Mouse (Mus musculus): ENCODE data around the gene Ano6.

Ano6 gene

DNA sequence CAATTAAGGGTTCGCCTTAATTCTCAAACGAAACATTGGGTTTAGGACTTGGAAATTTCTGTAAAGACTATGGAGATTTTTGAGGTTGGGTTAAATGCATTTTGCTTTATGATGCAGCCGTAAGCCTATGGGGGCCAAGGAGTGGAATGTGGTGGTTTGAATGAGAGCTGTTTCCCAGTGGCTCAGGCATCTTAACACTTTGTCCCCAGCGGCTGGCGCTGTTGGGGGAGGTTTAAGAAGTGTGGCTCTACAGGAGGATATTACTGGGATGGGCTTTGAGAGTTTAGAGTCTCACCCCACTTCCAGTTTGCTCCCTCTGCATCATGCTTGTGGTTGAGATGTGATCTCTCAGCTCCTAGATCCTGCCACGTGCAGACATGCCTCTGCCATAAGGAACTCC lies 131.9 kb downstream of the Ano6 start:
- DNase-seq (ENCODE audit: low read depth in 1 of 2, low spot score in 2 of 2): no peak

DNA sequence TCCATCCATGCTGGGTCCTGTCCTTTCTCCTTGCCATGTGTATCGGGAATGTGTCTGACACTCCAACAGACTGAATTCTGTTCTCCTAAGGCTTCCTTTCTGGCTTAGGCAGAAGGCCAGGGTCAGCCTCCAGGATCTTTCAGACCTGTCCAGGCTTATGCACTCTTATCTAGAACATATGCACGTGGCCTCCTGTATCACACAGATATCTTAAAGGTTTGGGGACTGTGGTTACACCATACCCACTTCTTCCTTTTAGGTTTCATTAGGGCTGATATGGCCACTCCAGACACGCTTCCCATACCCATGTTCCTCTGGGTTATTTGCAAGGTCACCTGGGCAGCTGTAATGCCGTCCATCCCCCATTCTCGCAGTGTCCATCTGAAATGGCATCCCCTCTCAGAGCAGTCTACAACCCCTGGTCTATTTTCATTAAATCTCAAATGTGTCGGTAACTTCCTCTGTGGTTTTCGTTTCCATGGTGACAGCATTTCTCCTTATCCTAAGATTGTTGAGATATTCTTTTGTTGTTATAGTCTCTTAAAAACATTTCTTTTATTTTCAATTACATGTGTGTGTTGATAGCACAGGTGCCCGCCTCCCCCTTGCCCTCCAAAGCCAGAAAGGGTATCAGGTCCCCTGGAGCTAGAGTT lies 134.8 kb downstream of the Ano6 start:
- no peak for DNase-seq (ENCODE audit: low read depth in 1 of 2, low spot score in 2 of 2)

- DNase-seq (ENCODE audit: low read depth in 1 of 2, low spot score in 2 of 2): no peak
Measured at GRCm38 (mm10) chr15:95929087-95929486, 138.4 kb downstream of the Ano6 start.

- no peak for DNase-seq (ENCODE audit: low read depth in 1 of 2, low spot score in 2 of 2)
Measured at GRCm38 (mm10) chr15:95931013-95931775, 140.6 kb downstream of the Ano6 start.

GRCm38 (mm10) chr15:95932358-95932757 lies 141.7 kb downstream of the Ano6 start:
- DNase-seq (ENCODE audit: low read depth in 1 of 2, low spot score in 2 of 2): no peak

DNA sequence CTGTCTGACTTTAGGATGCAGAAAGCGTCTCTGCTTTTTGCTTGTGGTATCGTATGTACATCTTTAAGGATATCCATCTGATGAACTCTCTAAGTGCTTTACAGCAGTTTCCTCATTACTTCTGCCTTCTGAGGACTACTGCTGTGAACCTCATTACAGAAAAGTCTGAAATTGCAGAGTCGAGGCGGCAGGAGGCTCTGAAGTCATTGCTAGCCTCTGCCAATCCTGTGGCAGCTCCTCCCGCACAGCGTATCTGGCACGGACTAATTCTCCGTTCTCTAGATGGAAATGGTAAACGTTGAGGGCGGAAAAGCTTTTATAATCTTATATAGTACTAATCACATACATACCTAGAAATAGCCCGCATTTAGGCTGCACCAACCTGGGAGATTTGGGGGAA lies 144.5 kb downstream of the Ano6 start:
- no peak for DNase-seq (ENCODE audit: low read depth in 1 of 2, low spot score in 2 of 2)

DNA sequence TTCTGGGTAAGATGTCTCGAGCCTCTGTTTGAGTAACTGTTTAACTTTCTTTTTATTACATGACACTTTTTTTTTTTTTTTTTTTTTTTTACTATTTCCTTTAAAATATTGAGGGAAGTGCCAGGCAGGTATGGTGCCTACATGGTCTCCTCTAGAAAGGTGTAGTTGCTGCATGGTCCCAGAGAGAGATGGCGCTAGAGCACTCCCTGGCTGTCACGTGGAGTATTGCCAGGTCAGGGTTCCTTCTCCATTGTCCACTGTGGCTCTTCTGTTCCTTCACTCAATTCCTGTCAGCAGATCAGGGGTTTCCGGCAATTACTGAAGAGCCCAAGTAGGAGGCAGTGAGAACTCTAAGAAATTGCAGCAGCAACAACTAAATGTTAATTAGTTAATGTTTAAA lies 152.8 kb downstream of the Ano6 start:
- DNase-seq (ENCODE audit: low read depth in 1 of 2, low spot score in 2 of 2): no peak

DNA sequence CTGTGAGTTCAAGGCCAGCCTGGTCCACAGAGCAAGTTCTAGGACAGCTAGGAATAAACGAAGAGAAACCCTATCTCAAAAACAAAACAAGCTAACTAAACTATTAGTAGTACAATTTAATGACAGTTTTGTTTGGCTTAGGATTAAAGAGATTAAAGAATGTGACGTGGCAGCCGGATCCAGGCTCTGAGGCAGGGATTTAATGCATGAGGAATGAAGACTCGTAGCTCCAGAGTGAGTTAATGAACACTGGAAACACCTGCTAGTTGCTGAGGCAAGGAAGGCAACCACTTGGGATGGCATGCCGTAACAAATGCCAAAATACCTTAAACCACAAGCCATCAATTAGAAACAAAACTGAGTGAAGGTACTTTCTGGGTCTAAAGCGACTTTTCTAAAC lies 153.7 kb downstream of the Ano6 start:
- no peak for DNase-seq (ENCODE audit: low read depth in 1 of 2, low spot score in 2 of 2)

GRCm38 (mm10) chr15:95945951-95946708 lies 155.5 kb downstream of the Ano6 start:
- DNase-seq (ENCODE audit: low read depth in 1 of 2, low spot score in 2 of 2): no peak

DNA sequence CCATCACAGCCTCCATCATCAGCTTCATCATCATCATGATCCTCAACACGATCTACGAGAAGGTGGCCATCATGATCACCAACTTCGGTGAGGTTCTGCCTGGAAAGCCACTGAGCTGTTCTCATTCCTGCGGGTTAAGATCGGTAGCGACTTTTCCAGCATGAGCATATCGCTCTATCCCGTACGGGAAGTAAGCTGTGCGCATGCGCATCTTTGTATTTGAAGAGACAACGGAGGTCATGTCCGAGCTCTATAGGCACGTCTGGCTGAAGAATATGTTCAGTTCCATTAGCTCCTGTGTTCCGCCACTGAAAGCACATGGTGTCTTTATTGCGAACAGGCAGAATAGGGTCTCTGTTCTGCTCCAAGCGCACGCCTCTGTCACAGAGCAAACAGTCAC lies 157.8 kb downstream of the Ano6 start:
- no peak for DNase-seq (ENCODE audit: low read depth in 1 of 2, low spot score in 2 of 2)

GRCm38 (mm10) chr15:95949336-95949735 lies 158.7 kb downstream of the Ano6 start:
- no peak for DNase-seq (ENCODE audit: low read depth in 1 of 2, low spot score in 2 of 2)

- DNase-seq (ENCODE audit: low read depth in 1 of 2, low spot score in 2 of 2): no peak
Measured at GRCm38 (mm10) chr15:95951497-95951896, 160.9 kb downstream of the Ano6 start.

DNA sequence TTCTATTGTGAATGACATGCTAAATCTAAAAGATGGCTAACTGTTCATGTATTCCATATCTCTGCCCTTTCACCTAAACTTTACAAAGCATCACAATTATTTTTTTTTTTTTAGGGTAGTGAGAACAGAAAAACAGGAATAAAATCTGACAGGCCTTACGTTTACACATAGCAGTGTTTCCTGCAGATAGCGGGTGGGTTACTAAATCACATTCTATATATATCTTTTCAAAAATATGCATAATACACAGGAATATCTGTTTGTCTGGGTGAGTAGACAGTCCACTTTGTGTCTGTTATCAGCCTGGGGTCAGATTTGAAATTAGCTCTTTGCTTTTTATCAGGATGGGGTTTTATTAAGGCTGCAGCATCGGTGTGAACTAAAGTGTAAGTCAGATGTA lies 166.0 kb downstream of the Ano6 start:
- DNase-seq (ENCODE audit: low read depth in 1 of 2, low spot score in 2 of 2): no peak

DNA sequence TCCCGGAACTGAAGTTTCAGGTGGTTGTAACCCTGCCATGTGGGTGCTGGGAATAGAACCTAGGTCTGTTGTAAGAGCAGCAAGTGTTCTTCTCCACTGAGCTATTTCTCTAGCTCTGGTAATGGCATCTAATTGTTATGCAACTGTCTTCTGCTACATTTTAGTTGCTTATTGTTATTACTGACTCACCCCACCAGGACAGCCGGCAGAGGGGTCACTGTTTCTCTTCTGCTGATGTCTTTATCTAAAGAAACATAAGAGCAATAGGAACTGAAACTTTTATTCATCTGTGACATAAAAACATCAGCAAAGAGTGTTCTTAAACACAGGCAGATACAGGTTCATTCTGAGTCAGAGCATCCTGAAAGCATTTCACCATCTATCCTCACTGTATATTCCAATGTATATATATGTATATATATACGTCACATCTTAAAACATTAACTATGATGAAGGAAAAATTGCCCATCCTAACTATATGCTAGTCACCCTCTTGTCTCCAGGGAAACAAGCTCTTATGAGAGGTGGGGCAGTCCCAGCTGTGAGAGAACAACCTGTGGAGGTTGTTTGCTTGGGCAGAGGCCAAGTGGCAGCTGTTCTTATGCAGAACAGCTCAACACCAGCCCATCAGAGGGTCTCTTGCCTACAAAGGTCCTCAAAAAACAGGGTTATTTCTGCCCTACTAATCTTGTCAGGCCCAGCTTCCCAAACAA lies 171.9 kb downstream of the Ano6 start:
- peak in 1 of 2 experiments; percentile 1 for DNase-seq (ENCODE audit: low read depth in 1 of 2, low spot score in 2 of 2)

GRCm38 (mm10) chr15:95963124-95963482 lies 172.5 kb downstream of the Ano6 start:
- peak; percentile 28 to 31 for DNase-seq (ENCODE audit: low read depth in 1 of 2, low spot score in 2 of 2)

GRCm38 (mm10) chr15:95963533-95964250 lies 173.0 kb downstream of the Ano6 start:
- DNase-seq (ENCODE audit: low read depth in 1 of 2, low spot score in 2 of 2): no peak

DNA sequence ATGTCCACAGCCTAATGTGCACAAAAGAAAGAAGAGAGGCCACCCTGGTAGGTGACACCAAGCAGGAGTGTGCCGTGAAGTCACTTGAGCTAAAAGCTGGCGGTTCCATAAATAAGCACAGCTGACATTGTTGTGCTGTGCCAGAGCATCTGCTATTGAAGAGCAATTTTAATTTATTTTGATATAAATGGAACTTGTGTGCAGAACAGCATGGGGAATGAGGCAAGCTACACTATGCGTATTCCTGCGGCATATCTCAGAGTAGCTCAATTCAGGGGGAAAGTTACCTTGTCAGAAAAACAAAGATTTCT lies 173.6 kb downstream of the Ano6 start:
- DNase-seq (ENCODE audit: low read depth in 1 of 2, low spot score in 2 of 2): no peak

GRCm38 (mm10) chr15:95966979-95967378 lies 176.3 kb downstream of the Ano6 start:
- DNase-seq (ENCODE audit: low read depth in 1 of 2, low spot score in 2 of 2): no peak

- DNase-seq (ENCODE audit: low read depth in 1 of 2, low spot score in 2 of 2): no peak
Measured at GRCm38 (mm10) chr15:95967516-95968196, 177.0 kb downstream of the Ano6 start.

GRCm38 (mm10) chr15:95969596-95969995 lies 179.0 kb downstream of the Ano6 start:
- no peak for DNase-seq (ENCODE audit: low read depth in 1 of 2, low spot score in 2 of 2)
